Mouse (Mus musculus) monocyte, adult 2 months (primary cell): Measurements from ENCODE around the gene Ccsap.

Experiments
- DNase-seq, 2 experiments: peaks; one replicate each; pipeline ENCODE4 v3.0.0; 2022; ENCODE audit warnings: low spot score in 2 of 2, low read depth in 1 of 2

Gene Ccsap

GRCm38 (mm10) chr8:123880821-123881350 lies 20.9 kb upstream of the Ccsap start:
- no peak for DNase-seq

- no peak for DNase-seq
Measured at GRCm38 (mm10) chr8:123880271-123880670, 20.3 kb upstream of the Ccsap start.

GRCm38 (mm10) chr8:123877865-123878264 lies 17.9 kb upstream of the Ccsap start:
- DNase-seq, result no peak

GRCm38 (mm10) chr8:123874324-123874723 lies 14.3 kb upstream of the Ccsap start:
- no peak for DNase-seq

- DNase-seq, result no peak
Measured at GRCm38 (mm10) chr8:123873364-123873763, 13.4 kb upstream of the Ccsap start.

GRCm38 (mm10) chr8:123872048-123872447 lies 12.0 kb upstream of the Ccsap start:
- no peak for DNase-seq

- no peak for DNase-seq
Measured at GRCm38 (mm10) chr8:123866971-123867370, 7.0 kb upstream of the Ccsap start.

GRCm38 (mm10) chr8:123865786-123866185 lies 5.8 kb upstream of the Ccsap start:
- no peak for DNase-seq

GRCm38 (mm10) chr8:123860386-123860785 lies 377 bp upstream of the Ccsap start:
- DNase-seq, result no peak

- peak; percentile 68 to 83 for DNase-seq
Measured at GRCm38 (mm10) chr8:123858941-123859647, 915 bp downstream of the Ccsap start.

GRCm38 (mm10) chr8:123858574-123858940 lies 1.5 kb downstream of the Ccsap start:
- no peak for DNase-seq

- DNase-seq, result no peak
Measured at GRCm38 (mm10) chr8:123857361-123857760, 2.6 kb downstream of the Ccsap start.

GRCm38 (mm10) chr8:123854733-123855475 lies 5.1 kb downstream of the Ccsap start:
- no peak for DNase-seq

GRCm38 (mm10) chr8:123854252-123854651 lies 5.8 kb downstream of the Ccsap start:
- DNase-seq, result no peak

GRCm38 (mm10) chr8:123851590-123851989 lies 8.4 kb downstream of the Ccsap start:
- DNase-seq, result no peak

- no peak for DNase-seq
Measured at GRCm38 (mm10) chr8:123849352-123849751, 10.7 kb downstream of the Ccsap start.

- no peak for DNase-seq
Measured at GRCm38 (mm10) chr8:123847546-123847945, 12.5 kb downstream of the Ccsap start.

GRCm38 (mm10) chr8:123846509-123846908 lies 13.5 kb downstream of the Ccsap start:
- DNase-seq, result no peak

- no peak for DNase-seq
Measured at GRCm38 (mm10) chr8:123845991-123846390, 14.0 kb downstream of the Ccsap start.

- DNase-seq, result no peak
Measured at GRCm38 (mm10) chr8:123845114-123845513, 14.9 kb downstream of the Ccsap start.

GRCm38 (mm10) chr8:123844341-123844740 lies 15.7 kb downstream of the Ccsap start:
- DNase-seq, result no peak

GRCm38 (mm10) chr8:123842086-123842485 lies 17.9 kb downstream of the Ccsap start:
- no peak for DNase-seq
